Mouse (Mus musculus): ENCODE measurements around the gene Akap3.
A peak's percentile ranks its signal among the peaks of the same experiment; 100 is the strongest.

Gene Akap3

DNA sequence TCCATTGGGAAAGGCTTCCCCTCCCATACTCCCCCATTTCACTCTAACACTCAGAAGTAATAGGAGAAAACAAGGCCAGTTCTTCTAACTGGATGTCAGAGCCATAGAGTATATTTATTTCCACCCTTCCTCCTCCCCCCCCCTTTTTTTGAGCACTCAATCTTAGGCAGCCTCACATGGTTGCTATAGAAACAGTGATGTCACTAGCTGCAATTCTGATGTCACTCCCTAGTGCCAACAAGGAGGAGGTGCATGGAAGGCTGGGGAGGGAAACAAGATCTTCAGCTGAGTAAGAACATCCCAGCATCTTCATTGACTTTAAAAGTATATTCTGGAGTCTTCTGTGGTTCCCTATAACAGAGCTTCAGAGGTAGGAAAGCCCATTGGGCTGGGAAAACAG is at the start of gene Akap3:
TSS of gene Akap3 (plus strand) at position 218 of the 400 bp plus-strand sequence.
- no peak for DNase-seq (ENCODE audit: low spot score)

DNA sequence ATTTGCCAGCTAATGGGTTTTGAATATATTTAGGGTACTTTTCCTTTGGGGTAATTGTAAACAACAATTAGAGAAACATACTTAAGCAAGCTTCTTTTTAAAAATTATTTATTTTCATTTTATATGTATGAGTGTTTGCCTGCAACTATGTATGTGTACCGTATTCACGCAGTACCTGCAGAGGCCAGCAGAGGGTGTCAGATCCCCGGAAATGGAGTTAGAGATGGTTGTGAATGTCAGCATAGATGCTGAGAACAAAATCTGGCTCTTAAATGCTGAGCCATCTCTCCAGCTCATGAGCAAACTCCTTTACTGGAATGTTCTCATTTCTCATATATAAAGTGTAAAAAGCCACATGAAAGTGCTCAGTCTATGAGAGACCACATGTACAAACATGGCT is 46.1 kb upstream of the Akap3 start:
- DNase-seq (ENCODE audit: low spot score): no peak

DNA sequence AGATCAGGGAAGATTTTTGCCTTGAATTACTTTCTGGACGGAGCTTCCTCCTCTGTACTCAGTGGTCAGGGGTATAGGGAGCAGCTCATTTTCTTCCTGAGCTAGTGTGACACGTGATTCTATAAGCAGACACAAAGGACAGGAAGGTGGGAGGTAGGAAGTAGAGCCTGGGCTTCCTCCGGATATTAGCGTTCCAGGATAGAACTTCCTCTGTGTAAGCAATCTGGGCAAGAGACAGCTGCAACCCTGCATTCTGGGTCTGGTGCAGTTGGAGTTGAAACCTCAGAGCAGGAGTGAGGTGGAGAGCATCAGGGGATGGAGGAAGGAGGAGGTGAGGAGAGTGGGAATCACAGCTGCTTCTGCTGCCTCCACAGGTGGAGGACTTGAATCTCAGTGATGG is 44.8 kb upstream of the Akap3 start:
- no peak for DNase-seq (ENCODE audit: low spot score)

DNA sequence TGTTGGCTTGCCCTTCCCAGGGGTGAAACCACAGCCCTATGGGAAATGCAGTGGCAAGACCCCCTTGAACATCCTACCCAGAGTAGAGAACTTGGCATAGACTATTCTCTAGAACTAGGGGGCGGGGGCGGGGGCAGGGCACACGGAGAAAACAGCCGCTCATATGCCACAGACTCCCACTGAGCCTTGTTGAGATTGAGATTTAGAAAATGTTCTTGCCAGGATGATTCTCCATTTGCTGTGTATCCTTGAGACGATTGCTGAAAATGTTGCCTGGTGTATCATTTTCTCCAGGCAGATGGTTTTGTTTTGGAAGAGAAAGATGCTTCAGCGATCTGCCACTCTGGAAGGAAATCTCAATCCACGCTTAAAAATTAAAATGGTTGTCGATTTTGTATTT is 44.3 kb upstream of the Akap3 start:
- DNase-seq (ENCODE audit: low spot score): no peak

DNA sequence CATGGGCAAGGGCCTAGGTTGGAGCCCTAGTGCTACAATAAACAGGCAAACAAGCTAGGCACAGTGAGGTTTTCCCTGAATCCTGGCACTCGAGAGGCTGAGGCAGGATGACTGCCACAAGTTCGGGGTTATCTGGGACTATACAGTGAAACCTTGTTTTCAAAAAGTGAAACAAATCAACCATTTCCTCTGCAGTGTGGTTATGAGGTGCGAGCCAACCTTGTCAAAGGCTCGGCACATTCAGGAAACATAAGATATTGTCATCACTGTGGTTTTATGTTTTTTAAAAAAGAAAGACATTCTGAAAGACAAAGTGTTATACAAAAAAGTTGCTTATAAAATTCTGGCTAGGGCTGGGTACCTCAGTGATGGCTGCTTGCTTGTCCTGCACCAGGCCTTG is 41.4 kb upstream of the Akap3 start:
- no peak for DNase-seq (ENCODE audit: low spot score)

DNA sequence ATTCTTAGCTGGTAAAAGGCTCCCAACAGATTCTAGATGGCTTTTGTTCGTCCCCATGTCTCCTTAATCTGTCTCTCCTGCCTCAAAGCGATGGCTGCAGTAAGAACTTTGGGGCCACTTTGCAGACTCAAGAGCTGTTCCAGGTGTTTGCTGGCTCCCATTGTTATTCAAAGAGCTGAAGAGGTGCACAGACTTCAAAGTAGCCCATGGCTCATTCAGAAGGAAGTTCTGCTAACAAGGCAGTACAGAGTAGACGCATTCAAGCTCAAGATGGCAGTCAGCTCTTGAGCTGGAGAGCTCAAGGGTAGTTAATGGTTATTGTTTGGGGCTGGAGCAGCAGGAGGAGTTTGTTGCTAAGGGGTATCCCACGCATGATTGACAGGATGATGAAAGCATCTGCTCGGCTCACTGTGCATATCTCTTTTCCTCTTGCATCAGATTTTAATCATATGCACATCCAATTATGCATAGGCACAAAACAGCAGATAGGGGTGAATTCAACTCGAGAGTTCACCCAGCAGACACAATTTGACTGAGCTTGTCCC is 37.6 kb upstream of the Akap3 start:
- DNase-seq (ENCODE audit: low spot score): no peak

DNA sequence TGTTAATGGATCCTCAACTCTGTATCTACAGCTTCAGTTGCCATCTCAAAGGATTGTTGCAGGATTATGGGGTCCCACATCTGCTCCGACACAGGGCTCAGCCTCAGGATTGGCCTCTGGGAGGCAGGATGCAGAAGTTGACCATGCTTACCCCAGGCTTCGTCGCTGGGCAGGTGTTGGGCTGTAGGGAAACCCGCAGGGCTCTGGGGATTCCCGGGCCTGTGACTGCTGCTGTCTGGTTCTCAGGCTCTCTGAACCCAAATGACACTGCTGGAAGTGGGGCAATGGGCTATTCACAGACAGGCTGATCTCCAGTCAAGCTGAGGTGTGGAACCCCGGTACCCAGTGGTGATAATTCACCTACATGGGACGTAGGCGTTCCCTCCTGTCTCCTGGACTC is 36.6 kb upstream of the Akap3 start:
- no peak for DNase-seq (ENCODE audit: low spot score)

DNA sequence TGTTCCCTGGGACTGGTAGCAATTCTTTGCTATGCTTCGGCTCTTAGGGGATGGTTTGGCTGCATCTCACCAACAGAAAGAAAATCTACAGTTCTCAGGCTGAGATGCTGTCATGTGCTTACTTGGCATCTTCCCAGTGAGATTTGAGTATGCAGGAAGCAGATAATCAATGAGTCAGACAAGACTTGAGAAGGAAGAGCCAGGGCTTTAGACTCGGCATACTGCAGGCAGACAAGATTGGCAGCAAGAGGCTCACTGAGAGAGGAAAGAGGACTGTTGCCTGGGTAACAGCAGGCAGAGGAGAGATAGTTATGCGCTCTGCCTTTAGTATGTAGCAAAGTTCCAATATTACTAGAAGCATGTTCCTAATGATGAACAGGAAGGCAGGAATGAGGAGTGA is 29.8 kb upstream of the Akap3 start:
- DNase-seq (ENCODE audit: low spot score): no peak

DNA sequence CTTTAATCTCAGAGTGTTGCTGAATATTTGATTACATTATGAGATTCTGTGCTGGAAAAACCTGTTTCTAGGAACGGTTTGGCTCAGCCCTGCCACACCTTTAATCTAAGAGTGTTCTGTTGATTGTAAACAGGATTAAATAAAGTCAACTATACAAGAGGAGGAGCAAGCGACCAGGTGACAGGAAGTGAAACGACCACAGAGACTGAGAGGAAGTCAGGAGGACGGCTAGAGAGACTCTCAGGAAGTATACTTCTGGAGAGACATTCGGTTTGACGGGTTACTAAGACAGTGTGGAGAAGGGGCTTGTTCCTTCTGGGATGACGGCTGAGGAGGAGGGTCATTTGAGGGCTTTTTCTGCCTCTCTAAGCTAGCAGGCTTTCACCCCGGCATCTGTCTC is 16.3 kb upstream of the Akap3 start:
- no peak for DNase-seq (ENCODE audit: low spot score)

DNA sequence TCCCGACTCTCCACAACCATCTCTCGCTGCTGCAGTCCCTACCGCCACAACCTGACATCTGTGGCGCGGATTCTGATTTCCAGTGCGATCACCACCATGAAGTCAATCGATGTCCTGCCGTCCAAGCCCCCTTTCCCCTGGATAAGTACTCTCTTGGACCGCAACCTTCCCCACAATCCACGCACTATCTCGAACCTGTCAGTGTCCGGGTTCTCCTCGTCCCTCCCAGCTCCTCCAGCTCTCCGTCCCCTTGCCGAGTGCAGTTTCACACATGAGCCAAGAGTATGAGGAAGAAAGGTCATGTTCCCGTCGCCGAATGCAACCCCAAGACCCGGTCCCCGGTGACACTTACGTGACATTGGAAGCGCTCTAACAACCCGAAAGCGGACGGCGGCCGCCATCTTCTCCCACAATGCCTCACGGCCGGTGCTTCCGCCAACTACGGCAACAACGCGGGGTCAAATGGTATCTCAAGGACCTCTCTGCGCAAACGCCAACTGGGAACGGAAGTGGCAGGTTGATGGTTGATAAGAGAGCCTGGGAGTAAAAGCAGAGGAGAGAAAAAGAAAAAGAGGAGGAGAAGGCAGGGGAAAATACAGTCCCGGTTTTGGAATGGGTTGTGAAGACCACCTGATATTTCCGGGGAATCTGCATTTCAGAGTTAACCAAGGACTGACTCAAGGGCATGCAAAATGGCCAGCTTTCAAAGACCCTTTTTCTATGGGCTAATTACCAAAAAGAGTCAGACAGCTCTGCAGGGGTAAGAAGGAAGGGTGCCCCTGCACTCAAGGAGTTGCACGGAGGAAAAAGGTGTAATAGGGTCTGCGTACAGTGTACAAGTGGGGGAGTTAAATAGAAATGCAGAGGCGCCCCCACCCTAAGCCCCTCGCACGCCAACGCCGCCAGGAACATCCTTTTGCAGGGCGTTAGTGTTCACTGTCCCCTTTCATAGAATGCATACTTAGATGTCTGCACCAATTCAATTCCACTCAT is 3.9 kb upstream of the Akap3 start, which contains the start of gene Ndufa9:
TSS of gene Ndufa9 (minus strand) at position 425 of the 993 bp plus-strand sequence.
- DNase-seq (ENCODE audit: low spot score): peak; percentile 90

DNA sequence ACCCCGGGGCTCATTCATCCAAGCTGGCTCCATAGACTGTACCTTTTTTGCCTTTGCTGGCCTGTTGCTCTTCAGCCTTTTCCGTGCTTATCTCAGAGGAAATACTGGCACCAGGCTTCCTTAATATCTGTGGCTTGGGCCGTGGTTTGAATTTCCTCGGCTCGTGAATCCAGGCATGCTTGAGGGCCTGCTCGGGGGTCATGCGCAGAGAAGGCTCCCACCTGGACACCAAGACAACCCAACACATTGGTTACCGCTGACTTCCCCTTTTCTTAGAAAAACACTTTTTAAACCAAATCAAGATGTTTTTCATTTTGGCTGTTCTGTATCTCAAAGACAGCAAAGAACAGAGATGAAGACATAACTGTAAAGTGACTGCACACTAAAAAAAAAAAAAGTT is 24.2 kb downstream of the Akap3 start:
- DNase-seq (ENCODE audit: low spot score): no peak

DNA sequence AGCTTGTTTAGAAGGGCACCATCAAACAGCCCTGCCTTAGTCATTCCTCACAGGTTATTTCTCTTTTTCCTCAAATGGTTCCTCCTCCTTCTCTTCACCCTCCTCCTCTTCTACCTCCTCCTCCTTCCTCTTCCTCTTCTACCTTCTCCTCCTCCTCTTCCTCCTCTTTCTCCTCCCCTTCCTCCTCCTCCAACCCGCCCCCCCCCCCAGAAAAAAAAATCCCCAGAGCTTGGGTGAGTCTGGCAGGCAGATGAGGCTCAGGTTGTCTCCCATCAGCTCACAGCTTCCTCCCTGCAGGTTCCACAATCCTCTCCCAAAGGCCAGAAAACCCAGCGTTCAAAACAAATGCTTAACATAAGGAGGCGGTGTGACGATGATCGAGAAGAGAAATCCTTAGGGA is 54.5 kb downstream of the Akap3 start:
- DNase-seq (ENCODE audit: low spot score): no peak

DNA sequence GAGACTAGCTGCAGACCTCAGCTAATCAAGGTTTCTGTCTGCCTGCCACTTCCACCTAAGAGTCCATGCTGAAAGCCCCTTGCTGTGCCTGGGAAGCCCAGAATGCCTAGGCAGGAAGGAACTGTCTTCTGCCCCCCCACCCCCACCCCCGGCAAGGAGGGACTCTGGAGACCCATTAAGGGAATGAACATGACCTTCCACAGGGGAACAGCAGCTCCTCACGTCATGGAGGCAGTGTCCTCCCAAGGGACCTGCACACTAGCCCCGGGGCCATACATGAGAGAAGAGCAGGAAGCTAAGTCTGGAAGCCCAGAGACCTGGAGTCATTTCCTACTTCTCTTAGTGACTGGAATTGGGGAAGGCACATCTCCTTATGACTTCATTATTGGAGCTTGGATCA is 55.0 kb downstream of the Akap3 start:
- DNase-seq (ENCODE audit: low spot score): no peak

DNA sequence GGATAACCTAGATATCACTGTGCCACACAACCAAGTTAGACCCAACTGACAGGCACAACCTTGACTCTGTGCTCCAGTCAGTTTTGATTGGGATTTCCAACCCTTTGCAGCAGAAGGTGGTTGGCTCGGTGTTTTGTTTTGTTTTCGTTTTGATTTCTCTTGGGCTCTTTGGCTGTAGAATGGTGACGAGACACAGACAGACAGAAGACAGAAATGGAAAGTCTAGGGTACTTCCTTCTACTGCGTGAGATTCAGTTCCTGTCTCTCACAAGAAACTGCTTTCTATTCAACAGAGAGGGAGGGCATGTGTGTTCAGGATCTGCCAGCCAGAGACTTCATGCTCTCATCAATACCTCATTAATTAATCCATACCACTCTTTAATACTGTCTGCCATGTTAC is 57.8 kb downstream of the Akap3 start:
- DNase-seq (ENCODE audit: low spot score): no peak

DNA sequence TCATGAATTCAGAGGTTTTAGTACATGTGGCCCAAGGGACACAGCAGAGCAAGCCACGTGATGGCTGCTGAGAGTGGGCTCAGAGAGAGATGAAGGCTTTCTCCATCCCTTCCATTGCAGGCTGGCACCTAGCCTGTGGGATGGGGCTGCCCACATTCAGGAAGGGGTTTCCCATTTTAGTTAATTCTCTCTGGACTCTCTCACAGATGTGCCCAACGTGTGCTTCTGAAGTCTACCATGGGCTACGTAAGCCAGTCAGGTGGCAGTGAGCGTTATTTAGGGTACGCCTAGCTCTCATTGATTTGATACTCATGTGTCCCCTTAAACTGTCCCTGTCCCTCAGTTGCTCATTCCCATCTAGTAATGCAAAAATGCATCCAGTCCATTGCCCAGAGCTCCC is 62.0 kb downstream of the Akap3 start:
- DNase-seq (ENCODE audit: low spot score): no peak

DNA sequence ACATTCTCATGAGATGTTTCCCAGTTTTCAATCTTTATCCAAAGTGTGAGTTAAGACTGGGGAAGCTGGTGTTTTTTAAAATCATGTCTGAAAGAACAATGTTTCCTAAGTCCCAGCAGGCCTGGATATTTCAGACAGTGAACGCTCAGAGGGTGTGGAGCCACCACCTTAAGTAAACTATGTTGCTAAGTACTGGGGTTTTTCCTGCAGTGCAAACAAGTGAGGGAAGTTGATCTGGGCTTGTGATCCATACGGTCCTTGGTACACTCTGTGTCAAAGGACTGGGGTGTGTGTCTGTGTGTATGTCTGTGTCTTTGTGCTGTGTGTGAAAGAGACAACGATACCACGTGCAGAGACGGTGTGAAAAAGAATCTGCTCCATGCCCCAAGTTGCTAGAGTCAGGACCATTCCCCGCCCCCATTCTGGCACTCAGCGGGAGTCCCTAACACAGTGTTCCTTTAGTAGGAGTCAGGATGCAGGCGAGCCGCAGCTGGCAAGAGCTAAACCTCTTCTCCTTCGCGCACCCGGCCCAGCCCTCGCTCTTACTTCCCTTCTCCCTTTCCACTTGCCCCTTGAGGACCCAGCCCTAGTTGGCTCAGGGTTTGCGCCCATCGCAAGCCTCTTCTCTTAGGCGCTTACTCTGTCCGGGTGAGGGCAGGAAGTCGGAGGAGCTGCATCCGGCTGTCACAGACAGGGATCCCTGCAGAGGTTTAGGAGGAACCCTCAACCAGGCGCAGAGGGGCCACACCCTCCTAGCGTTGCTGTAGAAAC is 68.4 kb downstream of the Akap3 start, which contains the start of gene Dyrk4:
TSS of gene Dyrk4 (minus strand) at position 729 of the 771 bp plus-strand sequence.
- peak; percentile 13 for DNase-seq (ENCODE audit: low spot score)

Measured in yolk sac, embryonic 10.5 days (tissue).